Mouse (Mus musculus) megakaryocyte, adult 5-6 weeks (primary cell): ENCODE results near the gene Eapp. TPM values are rescaled to one million over a fixed set of nuclear protein-coding genes. Genes with fewer than 3 reads are reported as not detected.

ENCODE experiments used
- ATAC-seq: 2 replicates; pipeline ENCODE4 v1.8.0; 2016; ENCODE audit warnings: mild to moderate bottlenecking, inconsistent platforms; ENCODE audit not compliant: poor library complexity, severe bottlenecking
- total RNA-seq, 2 experiments: library from RNA; stranded (forward) in 1 of 2; stranded (reverse) in 1 of 2; fragments of 153-499, 151-499 nt in 1 of 2; fragments of 221-1000, 200-1000 nt in 1 of 2; gene quantifications; 2 replicates each; pipeline versions ENCODE4 v1.2.3 to v1.2.4; 2015 to 2017

Eapp gene
- total RNA-seq, 2 experiments from 2014 or later: 48.6 to 86.9 TPM

DNA sequence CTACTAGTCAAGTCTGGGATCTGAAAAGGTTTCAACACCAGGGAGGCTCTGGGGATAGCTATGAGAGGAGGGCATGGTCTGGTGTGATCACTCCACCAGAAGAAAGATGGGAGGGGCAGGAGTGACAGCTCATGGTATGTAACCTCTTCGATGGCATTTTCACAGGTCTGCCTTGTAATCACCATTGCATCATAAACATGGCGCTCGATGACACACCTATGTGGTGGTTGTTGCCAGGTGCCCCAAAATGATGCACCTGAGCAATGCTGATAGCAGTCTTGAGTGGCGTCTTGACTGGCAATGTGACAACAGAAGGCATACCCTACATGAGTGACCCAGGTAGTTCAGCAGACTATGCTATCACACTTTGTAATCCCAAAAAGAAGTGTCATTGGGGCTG is 54.3 kb downstream of the Eapp start:
- no peak for ATAC-seq

DNA sequence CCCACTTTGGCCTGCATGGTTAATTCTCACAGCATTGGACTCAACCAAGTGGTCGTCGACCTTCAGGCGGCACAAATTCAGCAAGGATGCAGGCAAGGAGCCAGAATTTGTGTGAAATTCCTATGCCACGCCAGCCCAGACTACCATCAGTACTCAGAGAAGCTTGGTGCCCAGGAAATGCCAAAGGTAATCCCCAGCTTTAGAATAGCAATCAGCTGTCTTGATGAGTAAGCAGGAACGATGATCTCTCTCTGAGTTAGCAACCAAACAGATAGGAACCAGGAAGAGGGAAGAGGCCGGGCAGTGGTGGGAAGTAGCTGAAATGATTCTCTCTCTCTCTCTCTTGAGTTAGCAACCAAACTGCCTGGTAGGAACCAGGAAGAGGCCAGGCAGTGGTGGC is 55.4 kb downstream of the Eapp start:
- no peak for ATAC-seq

DNA sequence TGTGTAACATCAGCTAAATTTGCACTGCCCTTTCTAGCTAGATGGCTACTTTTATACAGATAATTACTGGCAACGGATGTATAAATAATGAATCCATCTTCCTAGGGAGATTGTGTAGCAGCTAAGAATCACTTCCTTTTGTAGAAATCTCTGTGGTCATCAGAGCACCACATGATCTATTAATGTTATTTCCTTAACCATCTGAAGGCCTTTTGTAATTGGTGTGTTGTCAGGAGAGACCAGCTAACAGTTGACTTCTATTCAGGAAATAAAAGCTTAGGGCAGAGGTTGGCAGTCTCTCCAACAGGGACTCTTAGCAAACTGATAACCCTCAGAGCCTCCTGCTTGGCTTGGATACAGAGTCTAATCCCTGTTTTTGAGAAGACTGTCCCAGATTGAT is 58.7 kb downstream of the Eapp start:
- ATAC-seq: peak; percentile 83

DNA sequence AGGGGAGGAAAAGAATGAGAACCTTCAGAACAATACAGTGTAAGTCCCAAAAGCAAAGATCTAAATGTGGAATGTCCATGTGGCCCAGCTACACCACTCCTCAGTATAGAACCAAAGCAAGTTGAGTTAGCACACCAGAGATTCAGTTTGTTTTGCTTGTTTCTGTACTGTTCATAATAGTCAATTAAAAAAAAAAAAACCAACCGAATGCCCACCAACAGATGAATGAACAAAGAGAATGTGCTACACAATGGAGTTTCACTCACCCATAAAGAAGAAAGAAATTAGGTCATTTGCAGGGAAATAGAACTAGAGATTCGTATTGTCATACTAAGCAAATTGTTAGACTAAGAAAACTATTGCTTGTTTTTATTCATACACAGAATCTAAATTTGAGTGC is 63.6 kb downstream of the Eapp start:
- ATAC-seq: no peak

DNA sequence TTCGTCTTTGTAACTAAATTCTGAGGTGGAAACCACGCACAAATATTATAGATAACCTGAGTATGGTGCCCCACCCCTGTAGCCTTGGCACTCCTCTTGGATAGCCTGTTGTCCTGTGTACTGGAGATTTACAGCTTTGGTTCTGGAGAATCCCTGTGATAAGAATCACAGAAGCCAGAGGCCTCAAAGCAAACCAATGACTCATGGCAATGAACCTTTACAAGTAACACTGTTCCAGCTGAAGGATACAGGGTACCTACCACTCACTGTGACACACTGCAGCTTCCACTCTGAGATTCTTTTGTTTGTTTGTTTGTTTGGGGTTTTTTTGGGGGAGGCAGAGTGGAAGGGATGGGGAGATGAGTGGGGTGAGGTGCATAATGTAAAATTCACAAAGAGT is 73.8 kb downstream of the Eapp start:
- ATAC-seq: no peak

Other genes starting within 250 kb of the Eapp start
- gene Sptssa, start 39.3 kb downstream of the Eapp start, total RNA-seq (2015): 200 and 220 TPM in 2 replicates
- gene Sptssa, start 39.3 kb downstream of the Eapp start, total RNA-seq (2017): 141 and 153 TPM in 2 replicates
- gene Snx6, start 99.8 kb upstream of the Eapp start, total RNA-seq (2015): 68.6 and 74.9 TPM in 2 replicates
- 99.5 and 101 TPM in 2 replicates for gene Snx6, start 99.8 kb upstream of the Eapp start, total RNA-seq (2017)
- gene Cfl2, start 167.0 kb upstream of the Eapp start, total RNA-seq (2015): 22.4 and 27.3 TPM in 2 replicates
- gene Cfl2, start 167.0 kb upstream of the Eapp start, total RNA-seq (2017): 16.3 and 21.4 TPM in 2 replicates